ENCODE assay signal across 16 mouse cellular contexts in the genomic region with DNA sequence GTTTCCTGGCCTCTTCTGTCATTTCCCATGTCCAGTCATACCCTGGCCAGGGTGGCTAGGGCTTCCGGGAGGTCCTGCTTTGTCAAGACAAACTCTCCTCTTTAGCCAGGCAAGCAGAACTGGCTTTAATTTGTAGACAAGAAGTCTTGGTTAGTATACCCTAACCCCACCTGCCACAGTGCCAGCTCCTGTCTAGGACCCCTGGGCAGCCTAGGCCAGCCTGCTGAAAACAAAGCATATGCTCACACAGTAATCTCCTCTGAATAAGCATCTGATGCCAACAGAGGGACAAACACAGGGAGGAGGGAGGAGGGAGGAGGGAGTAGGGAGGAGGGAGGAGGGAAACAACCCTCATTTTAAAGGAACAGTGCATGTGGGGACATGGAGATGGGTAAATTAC. TPM values are rescaled to one million over a fixed set of nuclear protein-coding genes. Genes with fewer than 3 reads are reported as not detected.
DNase-seq lines count a peak whose midpoint lies in the region; ATAC-seq lines count a peak whose summit lies in the region.
"Had no signal": no experiment of that assay in that cellular context is flagged by ENCODE, and none has a peak within 500 bp of the region (broad histone marks: within the 10 kb centered on the region; RNA-seq: fewer than 3 reads in every experiment).

No protein-coding gene starts in this region.

- H3K4me2 ChIP-seq in forebrain, embryonic 11.5 days (ENCODE audit: low read depth, low read length, severe bottlenecking), result no peak overlapping the region
- H3K4me2 ChIP-seq in neural tube, embryonic 13.5 days, result no peak overlapping the region
- no peak overlapping the region for H3K4me2 ChIP-seq in forebrain, embryonic 16.5 days (ENCODE audit: low read length)
- H3K4me2 ChIP-seq in kidney, embryonic 16.5 days (replicated peaks; ENCODE audit: low read depth, low read length), result no peak overlapping the region
- H3K4me2 ChIP-seq: kidney, embryonic 15.5 days; limb, embryonic 12.5 days; neural tube, embryonic 12.5 days had no signal

- no peaks in the 10 kb centered on the region for H3K27me3 ChIP-seq in forebrain, embryonic 10.5 days (ENCODE audit: poor library complexity, severe bottlenecking)
- no peaks in the 10 kb centered on the region for H3K27me3 ChIP-seq in forebrain, embryonic 11.5 days (ENCODE audit: control insufficient read depth, insufficient read depth, low read length)
- H3K27me3 ChIP-seq in neural tube, embryonic 13.5 days, result no peaks in the 10 kb centered on the region
- no peaks in the 10 kb centered on the region for H3K27me3 ChIP-seq in forebrain, embryonic 16.5 days (replicated peaks; ENCODE audit: control insufficient read depth, insufficient read depth, low read length)
- no peaks in the 10 kb centered on the region for H3K27me3 ChIP-seq in kidney, embryonic 16.5 days (ENCODE audit: insufficient read depth, low read length)
- H3K27me3 ChIP-seq: kidney, embryonic 15.5 days; limb, embryonic 12.5 days; neural tube, embryonic 12.5 days had no signal

- no peak for DNase-seq in forebrain, embryonic 10.5 days (ENCODE audit: extremely low spot score, low spot score)
- no peak for DNase-seq in forebrain, embryonic 11.5 days (ENCODE audit: low spot score)
- no peak for DNase-seq in neural tube, embryonic 10.5 days (ENCODE audit: extremely low spot score, low spot score)
- DNase-seq in heart, postnatal 4 days, result no peak
- DNase-seq in thymus, adult 18-20 months, result no peak
- DNase-seq: adrenal gland, adult 8-10 months; heart, adult 2 months; heart, postnatal 14 days; lung, adult 18-20 months; right cerebral cortex, adult 18-20 months had no signal

- H3K9ac ChIP-seq in forebrain, embryonic 11.5 days (ENCODE audit: low read length), result no peak overlapping the region
- H3K9ac ChIP-seq in neural tube, embryonic 13.5 days, result no peak overlapping the region
- H3K9ac ChIP-seq in forebrain, embryonic 16.5 days (replicated peaks; ENCODE audit: low read depth, low read length), result no peak overlapping the region
- H3K9ac ChIP-seq in kidney, embryonic 16.5 days (replicated peaks; ENCODE audit: low read length), result no peak overlapping the region
- H3K9ac ChIP-seq: kidney, embryonic 15.5 days; limb, embryonic 12.5 days; neural tube, embryonic 12.5 days had no signal

- ATAC-seq in forebrain, embryonic 11.5 days (replicated peaks; ENCODE audit: low FRiP score), result no peak
- ATAC-seq in neural tube, embryonic 13.5 days (ENCODE audit: low read depth), result peak; percentile 65; the same call in 1 of the 2 replicates
- ATAC-seq in forebrain, embryonic 16.5 days, result peak; percentile 68
- ATAC-seq in kidney, embryonic 16.5 days (ENCODE audit: low FRiP score, low TSS enrichment), result no peak

- H3K9me3 ChIP-seq in forebrain, embryonic 10.5 days, result no peaks in the 10 kb centered on the region
- H3K9me3 ChIP-seq in forebrain, embryonic 11.5 days (ENCODE audit: control insufficient read depth, low read length), result no peaks in the 10 kb centered on the region
- no peaks in the 10 kb centered on the region for H3K9me3 ChIP-seq in neural tube, embryonic 13.5 days
- no peaks in the 10 kb centered on the region for H3K9me3 ChIP-seq in forebrain, embryonic 16.5 days (ENCODE audit: control insufficient read depth, low read length)
- H3K9me3 ChIP-seq in kidney, embryonic 16.5 days (ENCODE audit: low read length), result no peaks in the 10 kb centered on the region
- H3K9me3 ChIP-seq: kidney, embryonic 15.5 days; limb, embryonic 12.5 days; neural tube, embryonic 12.5 days had no signal

- 0 out of 2 replicates have a peak overlapping the region, but pooled peaks have one; percentile 11 for H3K27ac ChIP-seq in forebrain, embryonic 10.5 days
- H3K27ac ChIP-seq in forebrain, embryonic 11.5 days (ENCODE audit: low read depth, low read length), result no peak overlapping the region
- H3K27ac ChIP-seq in neural tube, embryonic 13.5 days (replicated peaks), result peak overlapping the region; percentile 35
- H3K27ac ChIP-seq in forebrain, embryonic 16.5 days (ENCODE audit: low read length), result no peak overlapping the region; the same call in 1 of the 2 replicates
- H3K27ac ChIP-seq in kidney, embryonic 16.5 days (ENCODE audit: low read length), result no peak overlapping the region
- H3K27ac ChIP-seq: heart, adult 2 months; kidney, embryonic 15.5 days; limb, embryonic 12.5 days; neural tube, embryonic 12.5 days had no signal

- no peak overlapping the region for H3K4me3 ChIP-seq in forebrain, embryonic 10.5 days
- no peak overlapping the region for H3K4me3 ChIP-seq in forebrain, embryonic 11.5 days (ENCODE audit: low read depth, low read length)
- no peak overlapping the region for H3K4me3 ChIP-seq in neural tube, embryonic 13.5 days
- H3K4me3 ChIP-seq in forebrain, embryonic 16.5 days (replicated peaks; ENCODE audit: low read length), result no peak overlapping the region
- H3K4me3 ChIP-seq in kidney, embryonic 16.5 days (ENCODE audit: low read length), result no peak overlapping the region
- H3K4me3 ChIP-seq: heart, adult 2 months; kidney, embryonic 15.5 days; limb, embryonic 12.5 days; neural tube, embryonic 12.5 days had no signal

- peaks cover 25% of the 10 kb centered on the region for H3K4me1 ChIP-seq in forebrain, embryonic 10.5 days
- H3K4me1 ChIP-seq in forebrain, embryonic 11.5 days (replicated peaks; ENCODE audit: control insufficient read depth, insufficient read depth, low read length), result no peaks in the 10 kb centered on the region
- H3K4me1 ChIP-seq in neural tube, embryonic 13.5 days (replicated peaks), result peaks cover 29% of the 10 kb centered on the region
- peaks cover 20% of the 10 kb centered on the region for H3K4me1 ChIP-seq in forebrain, embryonic 16.5 days (replicated peaks; ENCODE audit: control insufficient read depth, insufficient read depth, low read length)
- no peaks in the 10 kb centered on the region for H3K4me1 ChIP-seq in kidney, embryonic 16.5 days (ENCODE audit: insufficient read depth, low read length)
- H3K4me1 ChIP-seq: kidney, embryonic 15.5 days had no signal

- H3K36me3 ChIP-seq in forebrain, embryonic 10.5 days (replicated peaks), result no peaks in the 10 kb centered on the region; the same call in 1 of the 2 replicates
- H3K36me3 ChIP-seq in forebrain, embryonic 11.5 days (ENCODE audit: control insufficient read depth, insufficient read depth, low read length), result no peaks in the 10 kb centered on the region
- H3K36me3 ChIP-seq in neural tube, embryonic 13.5 days, result peaks cover 19% of the 10 kb centered on the region
- no peaks in the 10 kb centered on the region for H3K36me3 ChIP-seq in forebrain, embryonic 16.5 days (ENCODE audit: control insufficient read depth, insufficient read depth)
- no peaks in the 10 kb centered on the region; the same call in none of the 2 replicates for H3K36me3 ChIP-seq in kidney, embryonic 16.5 days (ENCODE audit: insufficient read depth, low read length)
- H3K36me3 ChIP-seq: kidney, embryonic 15.5 days had no signal

- WGBS in forebrain, embryonic 10.5 days, result 94% methylated on average over 1 of the region's 1 CpGs
- WGBS in forebrain, embryonic 11.5 days, result 79% methylated on average over 1 of the region's 1 CpGs
- 78% methylated on average over 1 of the region's 1 CpGs for WGBS in neural tube, embryonic 13.5 days
- 42% methylated on average over 1 of the region's 1 CpGs for WGBS in forebrain, embryonic 16.5 days
- WGBS in kidney, embryonic 16.5 days, result 63% methylated on average over 1 of the region's 1 CpGs

RNA-seq across cellular contexts. Expression of a gene that starts 42.3 kb away (rescaled TPM):
- 59.3 and 66.1 TPM in 2 replicates for polyA plus RNA-seq in forebrain, embryonic 10.5 days (2016; fragmentation: Nextera tagmentation; extraction: Ambion mirVana)
- 63.9 and 68.7 TPM in 2 replicates for polyA plus RNA-seq in forebrain, embryonic 11.5 days (2014; fragmentation: Nextera tagmentation; extraction: Ambion mirVana)
- polyA plus RNA-seq in neural tube, embryonic 13.5 days (2015; fragmentation: Nextera tagmentation; extraction: Ambion mirVana), result 30.6 and 38.5 TPM in 2 replicates
- polyA plus RNA-seq in forebrain, embryonic 16.5 days (2015; fragmentation: Nextera tagmentation; extraction: Ambion mirVana), result 41.1 and 46.9 TPM in 2 replicates
- 10 to 100 TPM; 35.8 to 50.8 TPM for total RNA-seq in heart, postnatal 4 days (2021)
- 51.3 and 62.2 TPM in 2 replicates for polyA plus RNA-seq in kidney, embryonic 16.5 days (2015; fragmentation: Nextera tagmentation; extraction: Ambion mirVana)

Comparison
In these comparisons a context has a peak if more than half of its experiments do, and no peak if none do; other contexts are left out.
1. H3K27ac ChIP-seq: peak in forebrain, embryonic 10.5 days (single experiment) and neural tube, embryonic 13.5 days (single experiment); none in forebrain, embryonic 11.5 days (single experiment), forebrain, embryonic 16.5 days (single experiment) and kidney, embryonic 16.5 days (single experiment).
2. ATAC-seq: peak in neural tube, embryonic 13.5 days (single experiment) and forebrain, embryonic 16.5 days (single experiment); none in forebrain, embryonic 11.5 days (single experiment) and kidney, embryonic 16.5 days (single experiment).